Mouse (Mus musculus) kidney, adult 11 months (tissue): ENCODE data around the gene Cela2a.

ENCODE experiments used
- DNase-seq: peaks from one replicate; pipeline ENCODE4 v3.0.0; 2022

The Cela2a gene

DNA sequence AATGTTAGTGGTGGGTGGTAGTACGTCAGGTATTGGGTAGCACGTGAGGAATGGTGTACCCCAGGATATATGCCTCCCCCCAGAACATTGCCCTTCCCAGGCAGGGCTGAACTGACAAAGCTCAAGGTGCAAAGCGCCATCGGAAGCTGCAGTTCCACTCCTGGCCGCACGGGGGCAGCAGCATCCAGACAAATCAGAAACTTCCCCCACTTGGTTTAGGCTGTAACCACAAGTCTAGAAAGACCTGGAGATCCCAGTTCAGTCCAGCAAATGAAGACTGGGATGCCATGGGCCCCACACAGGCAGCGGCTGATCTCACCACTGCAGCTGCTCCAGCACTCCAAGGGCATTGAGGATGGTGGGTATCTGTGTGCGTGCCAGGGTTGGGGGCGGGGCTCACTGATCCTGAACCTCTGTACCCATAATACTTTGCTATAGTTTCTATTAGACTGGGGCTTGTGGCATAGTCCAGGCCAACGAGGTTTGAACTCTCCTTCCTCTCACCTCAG is 31.5 kb upstream of the Cela2a start:
- peak; percentile 74 for DNase-seq

DNA sequence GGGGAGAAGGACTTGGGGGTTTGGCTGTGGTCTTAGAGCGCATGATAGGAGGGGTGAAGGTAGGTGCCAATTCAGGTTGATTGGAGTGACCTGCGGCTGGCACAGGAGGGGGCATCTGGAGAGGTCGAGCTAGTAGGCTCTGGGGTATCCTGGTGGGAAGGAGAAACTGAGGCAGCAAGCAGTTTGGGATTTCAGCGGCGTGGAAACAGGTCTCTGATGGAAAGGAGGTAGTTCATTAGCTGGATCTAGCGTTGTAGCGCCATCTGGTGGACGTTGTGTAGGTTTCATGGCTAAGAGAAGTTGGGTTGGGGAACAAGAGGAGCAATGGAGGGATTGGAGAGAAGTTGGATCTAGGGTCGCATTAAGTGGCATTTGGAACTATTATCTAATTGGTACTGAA is 27.5 kb upstream of the Cela2a start:
- no peak for DNase-seq

- DNase-seq, result no peak
Observed at GRCm38 (mm10) chr4:141845999-141846398, 20.0 kb upstream of the Cela2a start, which contains the start of gene Ctrc. TSS of gene Ctrc (minus strand) at chr4:141846359.

DNA sequence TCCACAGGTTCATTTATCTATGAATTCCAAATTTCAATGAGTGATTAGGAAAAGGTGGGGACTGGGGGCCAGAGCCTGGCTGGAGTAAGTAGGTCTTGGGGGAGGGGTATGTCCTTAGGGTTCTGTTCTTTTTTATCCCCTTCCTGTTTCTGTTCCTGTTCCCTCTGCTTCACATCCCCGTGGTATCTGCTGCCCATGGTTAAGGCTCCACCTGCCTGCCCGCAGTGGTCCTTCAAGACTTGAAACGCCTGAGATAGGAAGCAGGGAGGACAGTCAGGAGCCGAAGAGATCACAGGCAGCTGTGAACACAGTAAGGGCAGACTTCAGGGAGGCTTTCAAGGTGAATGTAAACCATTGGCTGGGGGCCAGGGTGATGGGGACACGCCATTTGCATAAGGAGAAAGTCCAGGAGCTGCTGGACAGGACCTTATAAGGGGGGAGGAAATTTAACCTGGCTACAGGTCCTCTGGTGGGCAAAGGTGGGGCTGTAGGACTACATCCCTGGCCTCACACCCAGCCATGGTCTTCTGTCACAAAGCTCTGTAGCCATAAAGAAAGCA is 8.7 kb upstream of the Cela2a start:
- DNase-seq, result peak; percentile 45

- no peak for DNase-seq
Observed at GRCm38 (mm10) chr4:141833911-141834310, 8.0 kb upstream of the Cela2a start.

DNA sequence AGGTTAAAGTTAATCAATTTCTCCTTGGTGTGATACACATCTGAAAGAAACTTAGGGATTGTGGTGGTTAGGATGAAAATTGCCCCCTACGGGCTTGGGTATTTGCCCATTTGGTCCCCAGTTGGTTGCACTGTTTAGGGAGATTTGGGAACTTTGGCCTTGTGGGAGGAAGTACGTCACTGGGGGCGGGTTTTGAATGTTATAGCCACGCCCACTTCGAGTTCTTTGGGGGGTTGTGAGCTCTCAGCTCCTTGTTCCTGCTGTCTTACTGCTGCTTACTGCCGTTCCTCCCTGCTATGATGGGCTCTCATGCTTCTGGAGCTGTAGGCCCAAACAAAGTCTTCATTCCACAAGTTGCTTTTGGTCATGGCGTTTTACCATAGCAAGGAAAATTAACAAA is 5.4 kb upstream of the Cela2a start:
- no peak for DNase-seq

DNA sequence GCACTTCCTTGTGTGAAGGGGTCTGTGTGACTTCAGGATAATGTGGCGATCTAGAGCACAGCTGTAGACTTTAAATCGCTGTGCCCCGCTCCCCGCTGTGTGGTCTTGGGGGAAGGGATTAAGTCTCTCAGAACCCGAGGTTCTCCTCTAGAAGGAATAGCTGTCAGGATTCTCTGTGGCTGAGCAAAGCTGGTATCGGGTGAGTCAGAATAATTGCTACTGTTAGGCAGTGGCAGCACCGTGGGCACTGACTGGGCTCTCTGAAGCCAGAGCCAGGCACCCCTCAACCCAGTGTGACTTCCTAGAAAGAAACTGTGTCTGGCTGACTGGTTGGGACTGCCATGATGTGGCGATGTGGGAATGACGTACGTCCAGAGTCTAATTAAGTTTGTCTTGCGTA is 4.4 kb upstream of the Cela2a start:
- DNase-seq, result no peak

DNA sequence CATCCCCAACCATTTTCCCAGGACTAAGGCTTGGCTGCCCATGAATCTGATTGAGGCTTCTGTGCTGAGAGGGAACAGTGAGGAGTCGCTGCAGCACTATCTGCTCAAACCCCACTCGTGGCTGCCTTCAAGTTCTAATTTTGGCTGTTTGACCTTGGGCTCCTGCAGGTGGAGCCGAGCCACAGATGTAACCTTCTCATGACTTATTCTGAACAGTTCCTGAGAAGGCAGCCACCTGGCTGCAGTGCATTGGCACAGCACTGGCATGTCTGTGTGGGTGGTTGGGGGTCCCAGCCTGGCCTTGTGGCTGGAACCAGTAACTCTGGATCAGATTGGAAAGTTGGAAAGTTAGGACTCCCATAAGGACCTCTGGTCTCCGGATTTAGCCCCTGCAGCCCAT is 2.2 kb upstream of the Cela2a start:
- no peak for DNase-seq

DNA sequence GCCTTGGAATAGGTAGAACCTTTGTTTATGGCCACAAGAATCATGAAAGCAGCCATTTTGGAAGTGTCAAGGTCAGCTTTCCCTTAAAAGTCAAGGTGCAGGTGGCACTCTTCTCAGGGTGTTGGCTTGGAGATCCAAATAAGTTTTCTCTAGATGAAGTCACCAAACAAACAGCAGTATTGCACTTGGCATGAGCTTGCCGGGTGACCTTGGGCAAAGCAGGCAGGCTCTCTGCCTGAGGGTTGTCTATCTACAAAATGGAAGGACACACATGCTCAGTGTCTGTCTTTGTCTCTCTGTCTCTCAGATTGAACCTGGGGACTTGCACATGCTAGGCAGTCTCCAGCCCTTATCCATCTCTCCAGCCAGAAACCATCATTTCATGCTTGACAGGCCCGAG is 1.4 kb upstream of the Cela2a start:
- no peak for DNase-seq

DNA sequence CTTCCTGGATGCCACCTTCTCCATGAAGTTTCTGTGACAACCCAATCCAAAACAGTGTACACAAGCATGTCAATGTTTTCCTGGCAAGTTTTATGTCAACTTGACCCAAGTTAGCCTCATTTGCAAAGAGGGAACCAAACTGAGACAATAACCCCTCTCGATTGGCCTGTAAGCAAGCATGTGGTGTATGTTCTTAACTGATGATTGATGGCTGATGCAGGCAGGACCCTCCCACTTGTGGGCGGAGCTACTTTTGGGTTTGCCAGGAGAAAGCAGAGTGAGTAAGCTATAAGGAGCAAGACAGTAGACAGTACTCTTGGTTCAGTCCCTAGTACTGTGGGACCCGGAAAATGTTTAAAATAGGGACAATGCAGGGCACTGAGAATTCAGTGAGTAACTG is 3.0 kb downstream of the Cela2a start:
- DNase-seq, result no peak

GRCm38 (mm10) chr4:141822089-141822488 is 3.9 kb downstream of the Cela2a start:
- DNase-seq, result no peak

GRCm38 (mm10) chr4:141821178-141821577 is 4.8 kb downstream of the Cela2a start:
- DNase-seq, result no peak

DNA sequence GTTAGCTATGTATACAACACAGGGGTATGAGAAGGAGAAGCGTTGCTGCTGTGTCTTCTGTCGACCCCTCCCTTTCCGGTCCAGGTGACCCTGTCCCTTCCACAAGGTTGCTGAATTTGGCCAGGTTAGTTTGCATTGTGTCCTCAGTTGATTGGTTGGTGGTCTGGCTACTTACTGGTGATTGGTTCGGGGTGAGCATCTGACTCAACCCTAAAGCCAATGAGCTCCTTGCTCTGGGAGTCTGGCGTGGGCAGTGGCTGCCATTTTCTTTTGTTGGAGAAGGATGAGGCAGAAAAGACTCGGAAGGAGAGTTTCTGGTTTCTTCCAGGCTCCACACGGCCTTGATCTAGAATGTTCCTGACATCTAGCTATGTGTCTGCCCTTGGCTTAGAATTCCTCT is 6.6 kb downstream of the Cela2a start:
- no peak for DNase-seq

DNA sequence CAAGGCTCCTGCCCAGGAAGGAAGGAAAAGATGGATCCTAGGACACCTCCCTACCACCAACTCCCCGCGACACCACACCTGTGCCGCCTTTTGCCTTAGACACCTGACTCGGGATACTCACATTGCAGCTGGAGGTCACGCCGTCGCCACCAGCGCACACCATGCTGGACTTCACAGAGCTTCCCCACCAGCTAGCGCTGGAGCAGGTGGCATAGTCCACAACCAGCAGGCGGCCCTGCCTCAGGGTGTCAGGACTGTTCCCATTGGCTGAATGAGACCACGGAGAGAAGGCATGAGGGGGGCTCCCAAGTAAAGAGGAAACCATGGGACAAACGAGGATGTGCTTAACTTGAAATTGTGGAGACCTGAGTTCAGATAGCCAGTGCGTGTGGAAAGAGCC is 7.1 kb downstream of the Cela2a start:
- DNase-seq, result no peak

GRCm38 (mm10) chr4:141817706-141818105 is 8.3 kb downstream of the Cela2a start:
- no peak for DNase-seq

DNA sequence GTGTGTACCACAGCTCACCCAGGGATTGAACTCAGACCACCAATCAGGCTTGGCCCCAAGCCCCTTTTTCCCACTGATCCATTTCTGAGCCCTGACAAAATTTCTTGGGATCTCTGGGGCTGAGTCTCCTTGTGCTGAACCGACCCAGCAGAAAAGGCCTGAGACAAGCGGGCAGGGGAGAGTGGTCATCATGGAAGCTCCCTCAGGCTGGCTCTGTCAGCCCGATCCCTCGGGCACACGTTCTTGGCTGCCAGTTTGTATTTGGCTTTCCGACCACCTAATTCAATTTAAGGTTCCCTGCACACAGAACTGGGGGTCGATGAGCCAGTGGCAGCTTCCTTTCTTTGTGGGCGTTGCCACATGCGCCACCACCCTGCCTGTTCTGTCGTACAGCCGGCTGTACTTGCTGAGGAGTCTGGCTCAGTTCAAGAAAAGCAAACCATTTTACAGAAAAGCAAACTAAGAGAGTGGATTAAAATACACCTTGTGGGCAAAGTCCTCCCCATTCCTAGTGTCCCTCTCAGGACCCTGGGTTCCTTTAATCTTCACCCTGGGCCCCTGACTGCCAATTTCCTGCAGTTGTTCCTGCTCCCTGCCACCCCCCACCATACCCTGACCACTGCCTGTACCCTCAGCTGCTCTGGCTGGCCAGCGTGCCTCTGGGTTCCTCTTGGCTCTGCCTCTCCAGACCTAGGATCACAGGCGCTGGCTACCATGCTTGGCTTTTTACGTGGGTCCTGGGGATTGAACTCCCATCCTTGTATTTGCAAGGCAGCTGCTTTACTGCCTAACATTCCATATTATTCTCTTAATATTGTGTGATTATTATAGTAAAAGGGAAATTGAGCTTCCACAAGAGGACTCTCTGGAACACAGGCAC is 8.9 kb downstream of the Cela2a start:
- DNase-seq, result no peak

- no peak for DNase-seq
Observed at GRCm38 (mm10) chr4:141816267-141816666, 9.7 kb downstream of the Cela2a start.

GRCm38 (mm10) chr4:141811375-141811774 is 14.6 kb downstream of the Cela2a start:
- no peak for DNase-seq

DNA sequence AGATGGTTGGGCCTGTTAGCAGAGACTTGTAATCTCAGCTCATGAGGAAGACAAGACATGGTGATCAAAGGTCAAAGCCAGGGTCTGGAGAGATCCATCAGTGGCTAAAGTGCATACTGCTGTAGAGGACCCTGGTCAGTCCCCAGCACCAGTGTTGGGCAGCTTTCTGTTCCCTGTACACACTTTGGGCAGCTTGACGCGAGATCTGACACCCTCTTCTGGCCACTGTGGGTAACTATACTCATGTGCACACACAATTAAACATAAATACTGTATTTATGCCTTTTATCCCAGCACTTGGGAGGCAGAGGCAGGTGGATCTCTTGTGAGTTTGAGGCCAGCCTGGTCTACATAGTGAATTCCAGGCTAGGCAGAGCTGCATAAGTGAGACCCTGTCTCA is 15.0 kb downstream of the Cela2a start:
- DNase-seq, result no peak

- DNase-seq, result no peak
Observed at GRCm38 (mm10) chr4:141809850-141810464, 16.0 kb downstream of the Cela2a start.

GRCm38 (mm10) chr4:141805886-141806285 is 20.1 kb downstream of the Cela2a start:
- no peak for DNase-seq

- DNase-seq, result no peak
Observed at GRCm38 (mm10) chr4:141804105-141804504, 21.9 kb downstream of the Cela2a start.

DNA sequence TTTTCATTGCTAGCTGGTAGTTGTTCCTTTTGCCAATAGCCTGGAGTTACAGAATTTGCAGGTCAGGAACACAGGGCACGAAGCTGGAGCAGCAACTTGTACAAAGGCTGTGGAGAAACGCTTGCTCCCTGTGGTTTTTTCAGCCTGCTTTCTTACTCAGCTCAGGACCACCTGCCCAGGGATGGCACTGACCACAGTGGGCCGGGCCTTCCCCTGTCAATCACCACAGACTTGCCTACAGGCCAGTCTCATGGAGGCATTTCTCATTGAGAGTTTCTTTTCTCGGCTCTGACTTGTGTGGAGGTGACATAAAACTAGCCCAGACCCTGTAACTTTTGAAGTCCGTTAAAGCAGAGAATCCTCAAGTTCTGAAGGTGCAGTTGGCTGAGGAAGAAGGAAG is 28.4 kb downstream of the Cela2a start:
- no peak for DNase-seq

GRCm38 (mm10) chr4:141796954-141797353 is 29.0 kb downstream of the Cela2a start:
- no peak for DNase-seq
